Mouse (Mus musculus) myocyte (in vitro differentiated cells): ENCODE measurements around the gene Catsper1. TPM values are rescaled to one million over a fixed set of nuclear protein-coding genes. Genes with fewer than 3 reads are reported as not detected.

ENCODE experiments used
- H3K27me3 ChIP-seq: one replicate; pipeline ENCODE4 v1.6.1; 2011; ENCODE audit not compliant: control insufficient read depth, insufficient read depth, insufficient read length
- H3K36me3 ChIP-seq: one replicate; pipeline ENCODE4 v1.6.1; 2011; ENCODE audit not compliant: control insufficient read depth, insufficient read depth
- H3K4me2 ChIP-seq: one replicate; pipeline ENCODE4 v1.6.1; 2011; ENCODE audit warnings: low read depth, control low read depth
- H3K4me3 ChIP-seq: one replicate; pipeline ENCODE4 v1.5.1; 2011; ENCODE audit warnings: mild to moderate bottlenecking, control low read depth, moderate library complexity
- H3K79me2 ChIP-seq: one replicate; pipeline ENCODE4 v1.6.1; 2011; ENCODE audit not compliant: control insufficient read depth, insufficient read depth
- H3ac ChIP-seq: one replicate; pipeline ENCODE4 v1.6.1; 2011; ENCODE audit not compliant: control insufficient read depth, insufficient read length
- CEBPB ChIP-seq: IDR thresholded peaks from 2 replicates; pipeline ENCODE4 v1.6.1; 2011; ENCODE audit warnings: mild to moderate bottlenecking, moderate library complexity; ENCODE audit not compliant: poor library complexity, insufficient read depth, severe bottlenecking
- E2F4 ChIP-seq: IDR thresholded peaks from one replicate; pipeline ENCODE4 v1.6.1; 2011; ENCODE audit warnings: mild to moderate bottlenecking, control low read depth, moderate library complexity; ENCODE audit not compliant: insufficient read depth
- MAX ChIP-seq: IDR thresholded peaks from one replicate; pipeline ENCODE4 v1.6.1; 2011; ENCODE audit warnings: low read depth, mild to moderate bottlenecking, control low read depth
- MYOD1 ChIP-seq, 3 experiments: IDR thresholded peaks; one replicate each; pipeline ENCODE4 v1.6.1; 2011; ENCODE audit warnings: control low read depth in 2 of 3, low read depth in 2 of 3, mild to moderate bottlenecking in 2 of 3, moderate library complexity in 1 of 3; ENCODE audit not compliant: insufficient read length in 2 of 3, control insufficient read depth in 1 of 3
- MYOG ChIP-seq, 3 experiments: IDR thresholded peaks; one replicate each; pipeline ENCODE4 v1.6.1; 2011; ENCODE audit warnings: control low read depth in 2 of 3, low read depth in 2 of 3, mild to moderate bottlenecking in 2 of 3; ENCODE audit not compliant: insufficient read length in 2 of 3, control insufficient read depth in 1 of 3, insufficient read depth in 1 of 3
- POLR2A ChIP-seq: IDR thresholded peaks from one replicate; pipeline ENCODE4 v1.6.1; 2011; ENCODE audit warnings: low read depth, mild to moderate bottlenecking, control low read depth, moderate library complexity; ENCODE audit not compliant: insufficient read length
- POLR2AphosphoS2 ChIP-seq: IDR thresholded peaks from one replicate; pipeline ENCODE4 v1.6.1; 2011; ENCODE audit warnings: low read depth, control low read depth; ENCODE audit not compliant: insufficient read length
- REST ChIP-seq: IDR thresholded peaks from one replicate; pipeline ENCODE4 v1.6.1; 2011; ENCODE audit warnings: mild to moderate bottlenecking, control low read depth, moderate library complexity; ENCODE audit not compliant: insufficient read depth, insufficient read length
- SRF ChIP-seq: IDR thresholded peaks from one replicate; pipeline ENCODE4 v1.6.1; 2011; ENCODE audit warnings: low read depth; ENCODE audit not compliant: control insufficient read depth, insufficient read length
- TCF12 ChIP-seq: IDR thresholded peaks from one replicate; pipeline ENCODE4 v1.6.1; 2011; ENCODE audit warnings: mild to moderate bottlenecking, control low read depth; ENCODE audit not compliant: poor library complexity, insufficient read depth, severe bottlenecking
- TCF3 ChIP-seq: IDR thresholded peaks from one replicate; pipeline ENCODE4 v1.6.1; 2011; ENCODE audit warnings: low read depth, control low read depth; ENCODE audit not compliant: insufficient read length
- USF1 ChIP-seq: IDR thresholded peaks from one replicate; pipeline ENCODE4 v1.6.1; 2011; ENCODE audit warnings: low read depth, mild to moderate bottlenecking, control low read depth, moderate library complexity
- polyA plus RNA-seq: library from polyadenylated mRNA; unstranded; fragments of >200 nt; fragmentation: generic; extraction: Trizol; gene quantifications from one replicate; pipeline ENCODE4 v1.2.1, GENCODE M21; 2012; ENCODE audit warnings: missing spikeins

Catsper1 gene
- polyA plus RNA-seq, 1 experiment: not detected

- Histone ChIP-seq H3ac (no peak overlapping the region), H3K36me3 (no peaks in the 10 kb centered on the region), H3K4me2 (no peak overlapping the region), H3K27me3 (no peaks in the 10 kb centered on the region), H3K4me3 (no peak overlapping the region), H3K79me2 (no peaks in the 10 kb centered on the region)
- TF ChIP-seq POLR2A: no peak
- no peak for TF ChIP-seq MAX
- no peak for TF ChIP-seq USF1
- no peak for TF ChIP-seq REST
- no peak for TF ChIP-seq TCF3
- no peak for TF ChIP-seq POLR2AphosphoS2
These were observed 35.0 kb upstream of the Catsper1 start for GRCm38 (mm10) chr19:5300588-5300987.

GRCm38 (mm10) chr19:5302455-5302854 lies 33.1 kb upstream of the Catsper1 start:
- Histone ChIP-seq H3K79me2 (no peaks in the 10 kb centered on the region), H3ac (no peak overlapping the region), H3K4me3 (no peak overlapping the region), H3K36me3 (no peaks in the 10 kb centered on the region), H3K4me2 (no peak overlapping the region), H3K27me3 (no peaks in the 10 kb centered on the region)
- TF ChIP-seq MYOD1 (IDR thresholded peaks at IDR 0.05; ENCODE audit: control insufficient read depth in 1 of 3, insufficient read length in 2 of 3, low read depth in 2 of 3): no peak
- no peak for TF ChIP-seq POLR2A
- TF ChIP-seq REST: no peak
- no peak for TF ChIP-seq SRF
- TF ChIP-seq MAX: no peak
- no peak for TF ChIP-seq MYOG (IDR thresholded peaks at IDR 0.05; ENCODE audit: control insufficient read depth in 1 of 3, insufficient read depth in 1 of 3, insufficient read length in 2 of 3, low read depth in 2 of 3)
- TF ChIP-seq TCF12: no peak
- TF ChIP-seq TCF3: no peak
- no peak for TF ChIP-seq POLR2AphosphoS2
- TF ChIP-seq CEBPB: no peak
- no peak for TF ChIP-seq USF1
- TF ChIP-seq E2F4: no peak

- Histone ChIP-seq H3K79me2 (no peaks in the 10 kb centered on the region), H3ac (no peak overlapping the region), H3K4me3 (no peak overlapping the region), H3K4me2 (no peak overlapping the region), H3K27me3 (no peaks in the 10 kb centered on the region), H3K36me3 (no peaks in the 10 kb centered on the region)
- TF ChIP-seq TCF12 (no peak), CEBPB (no peak), E2F4 (no peak), MYOG (IDR thresholded peaks at IDR 0.05; ENCODE audit: control insufficient read depth in 1 of 3, insufficient read depth in 1 of 3, insufficient read length in 2 of 3, low read depth in 2 of 3) (no peak), POLR2A (no peak), MYOD1 (IDR thresholded peaks at IDR 0.05; ENCODE audit: control insufficient read depth in 1 of 3, insufficient read length in 2 of 3, low read depth in 2 of 3) (no peak), MAX (no peak)
These were observed 29.3 kb upstream of the Catsper1 start for GRCm38 (mm10) chr19:5306279-5306678.

GRCm38 (mm10) chr19:5306968-5307734 lies 28.4 kb upstream of the Catsper1 start:
- no peak overlapping the region for H3K4me2 ChIP-seq
- TF ChIP-seq TCF12 (no peak), MYOG (IDR thresholded peaks at IDR 0.05; ENCODE audit: control insufficient read depth in 1 of 3, insufficient read depth in 1 of 3, insufficient read length in 2 of 3, low read depth in 2 of 3) (no peak), SRF (no peak), REST (no peak), POLR2A (no peak), USF1 (no peak), CEBPB (no peak), MYOD1 (IDR thresholded peaks at IDR 0.05; ENCODE audit: control insufficient read depth in 1 of 3, insufficient read length in 2 of 3, low read depth in 2 of 3) (no peak), E2F4 (no peak), MAX (no peak), TCF3 (no peak), POLR2AphosphoS2 (no peak)
- H3K36me3 ChIP-seq: no peaks in the 10 kb centered on the region
- no peak overlapping the region for H3K4me3 ChIP-seq
- H3K27me3 ChIP-seq: no peaks in the 10 kb centered on the region
- H3ac ChIP-seq: no peak overlapping the region
- no peaks in the 10 kb centered on the region for H3K79me2 ChIP-seq

GRCm38 (mm10) chr19:5309025-5309424 lies 26.5 kb upstream of the Catsper1 start:
- no peaks in the 10 kb centered on the region for H3K79me2 ChIP-seq
- no peak overlapping the region for H3K4me2 ChIP-seq
- TF ChIP-seq MYOG (IDR thresholded peaks at IDR 0.05; ENCODE audit: control insufficient read depth in 1 of 3, insufficient read depth in 1 of 3, insufficient read length in 2 of 3, low read depth in 2 of 3) (no peak), MAX (no peak), TCF12 (no peak), TCF3 (no peak), CEBPB (no peak), REST (no peak), POLR2A (no peak), E2F4 (no peak), POLR2AphosphoS2 (no peak)
- H3K4me3 ChIP-seq: no peak overlapping the region
- no peaks in the 10 kb centered on the region for H3K27me3 ChIP-seq
- H3K36me3 ChIP-seq: no peaks in the 10 kb centered on the region
- H3ac ChIP-seq: no peak overlapping the region
